Mouse (Mus musculus) embryonic facial prominence, embryonic 15.5 days (tissue): ENCODE measurements at regions not wholly inside any gene's neighbourhood (a gene's known extent, or its start where the extent isn't known, plus 50 kb on each side); places are given as distances from the start of the nearest gene placed in this dataset.
A peak's percentile ranks its signal among the peaks of the same experiment; 100 is the strongest.

Experiments used
- ATAC-seq: fragments of 200-750 bp; cut with Nextera tagmentation; 2 replicates; pipeline ENCODE4 v1.8.0; 2017; ENCODE audit warnings: low read depth, moderate TSS enrichment; ENCODE audit not compliant: insufficient number of reproducible peaks, low FRiP score, low TSS enrichment
- H3K27ac ChIP-seq: fragments of 300-500 bp; sonication (generic); replicated peaks from 2 replicates; pipeline ENCODE4 v1.5.1; 2015; ENCODE audit warnings: mild to moderate bottlenecking, inconsistent platforms
- H3K27me3 ChIP-seq: fragments of 300-500 bp; sonication (generic); 2 replicates; pipeline ENCODE4 v1.6.1; 2015; ENCODE audit warnings: inconsistent platforms
- H3K36me3 ChIP-seq: fragments of 300-500 bp; sonication (generic); 2 replicates; pipeline ENCODE4 v1.6.1; 2015; ENCODE audit warnings: mild to moderate bottlenecking, inconsistent platforms
- H3K4me1 ChIP-seq: fragments of 300-500 bp; sonication (generic); 2 replicates; pipeline ENCODE4 v1.6.1; 2015; ENCODE audit warnings: inconsistent platforms
- H3K4me2 ChIP-seq: fragments of 300-500 bp; sonication (generic); replicated peaks from 2 replicates; pipeline ENCODE4 v1.6.1; 2015; ENCODE audit warnings: mild to moderate bottlenecking, inconsistent platforms
- H3K4me3 ChIP-seq: fragments of 300-500 bp; sonication (generic); replicated peaks from 2 replicates; pipeline ENCODE4 v1.5.1; 2015; ENCODE audit warnings: mild to moderate bottlenecking, inconsistent platforms
- H3K9ac ChIP-seq: fragments of 300-500 bp; sonication (generic); 2 replicates; pipeline ENCODE4 v1.6.1; 2015; ENCODE audit warnings: inconsistent platforms
- H3K9me3 ChIP-seq: fragments of 300-500 bp; sonication (generic); replicated peaks from 2 replicates; pipeline ENCODE4 v1.6.1; 2016; ENCODE audit warnings: inconsistent platforms
- WGBS: fragments of 180-500 bp; shearing (Covaris S2); methylation state at CpG from one replicate; pipeline ENCODE4 v1.1.7; 2015; 5-methylcytosine and 5-hydroxymethylcytosine counted together

DNA sequence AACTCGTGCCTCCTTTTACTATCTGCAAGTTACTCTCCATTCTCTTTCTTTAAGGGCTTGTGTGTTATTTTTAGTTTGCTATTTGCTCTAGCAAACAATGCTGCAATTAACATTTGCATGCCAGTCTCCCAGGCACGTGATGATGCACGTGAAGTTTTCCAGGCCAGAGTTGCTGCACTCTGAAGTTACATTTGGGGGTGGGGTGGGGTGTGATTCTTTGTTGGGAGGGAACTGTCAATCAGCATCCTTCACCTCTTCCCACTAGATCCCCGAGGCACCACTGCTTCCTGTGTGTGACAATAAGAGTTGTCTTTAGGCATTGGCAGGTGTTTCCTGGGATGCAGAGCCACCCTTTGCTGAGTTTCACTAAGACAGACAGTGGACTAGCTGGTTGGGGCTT is 90.6 kb upstream of the Mkln1 start:
- 20% methylated on average over 4 of the region's 4 CpGs for WGBS
- H3K27ac ChIP-seq = no peak overlapping the region
- H3K27me3 ChIP-seq = no peaks in the 10 kb centered on the region

DNA sequence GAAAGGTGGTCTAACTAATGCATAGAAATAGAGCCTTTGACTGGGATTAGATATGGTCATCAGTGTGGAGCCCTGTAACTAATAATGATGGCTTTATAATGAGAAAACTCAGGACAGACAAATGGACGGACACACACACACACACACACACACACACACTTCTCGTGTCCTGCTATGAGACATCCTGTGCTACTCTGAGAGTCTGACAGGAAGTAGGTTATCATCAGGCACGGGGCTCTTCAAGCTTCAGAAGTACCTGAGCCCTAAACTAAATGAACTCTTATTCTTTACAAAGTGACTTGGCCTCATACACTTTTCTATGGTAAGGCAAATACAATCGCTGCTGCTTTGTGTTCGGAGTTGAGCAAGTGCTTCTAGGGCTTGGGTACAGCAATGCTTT is 87.9 kb upstream of the Mkln1 start:
- Histone ChIP-seq H3K4me2 (no peak overlapping the region), H3K4me3 (no peak overlapping the region), H3K9ac (no peak overlapping the region), H3K36me3 (no peaks in the 10 kb centered on the region), H3K4me1 (no peaks in the 10 kb centered on the region), H3K9me3 (no peaks in the 10 kb centered on the region), H3K27ac (no peak overlapping the region), H3K27me3 (no peaks in the 10 kb centered on the region)
- WGBS = 76% methylated on average over 5 of the region's 5 CpGs
- ATAC-seq = no peak

More for the DNA sequence above, 90.6 kb upstream of the Mkln1 start:
- H3K9me3 ChIP-seq = no peaks in the 10 kb centered on the region
- H3K9ac ChIP-seq = no peak overlapping the region
- H3K4me3 ChIP-seq = no peak overlapping the region
- no peaks in the 10 kb centered on the region for H3K4me1 ChIP-seq
- H3K36me3 ChIP-seq = no peaks in the 10 kb centered on the region
- no peak overlapping the region for H3K4me2 ChIP-seq
- ATAC-seq = no peak

DNA sequence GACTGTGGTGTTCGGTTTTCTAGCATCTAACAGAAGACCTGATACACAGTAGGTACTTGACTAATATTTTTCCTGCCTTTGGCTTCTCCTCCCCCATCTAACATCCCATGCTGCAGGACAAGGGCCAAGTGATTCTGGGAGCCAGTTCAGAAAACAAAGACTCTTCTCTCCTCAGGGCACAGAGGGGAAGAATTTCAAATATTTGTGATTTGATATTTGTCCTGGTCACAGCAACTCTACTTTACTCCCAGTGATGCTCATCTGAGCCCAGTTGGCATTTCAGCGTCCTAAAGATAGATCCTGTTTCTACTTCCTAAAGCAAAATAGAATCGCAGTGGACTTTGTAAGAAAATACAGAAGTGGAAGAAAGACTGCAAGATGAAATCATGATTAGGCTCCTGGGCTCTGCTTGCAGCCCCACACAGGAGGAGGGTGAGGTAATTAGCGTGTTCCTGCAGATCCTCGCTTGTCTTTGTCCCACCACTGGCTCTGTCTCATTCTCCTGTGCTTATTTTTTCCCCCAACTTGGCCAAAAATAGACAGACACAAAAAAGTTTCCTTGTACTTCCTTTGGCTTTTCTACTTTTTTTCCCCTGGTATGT is 84.6 kb upstream of the Mkln1 start:
- H3K36me3 ChIP-seq = no peaks in the 10 kb centered on the region

DNA sequence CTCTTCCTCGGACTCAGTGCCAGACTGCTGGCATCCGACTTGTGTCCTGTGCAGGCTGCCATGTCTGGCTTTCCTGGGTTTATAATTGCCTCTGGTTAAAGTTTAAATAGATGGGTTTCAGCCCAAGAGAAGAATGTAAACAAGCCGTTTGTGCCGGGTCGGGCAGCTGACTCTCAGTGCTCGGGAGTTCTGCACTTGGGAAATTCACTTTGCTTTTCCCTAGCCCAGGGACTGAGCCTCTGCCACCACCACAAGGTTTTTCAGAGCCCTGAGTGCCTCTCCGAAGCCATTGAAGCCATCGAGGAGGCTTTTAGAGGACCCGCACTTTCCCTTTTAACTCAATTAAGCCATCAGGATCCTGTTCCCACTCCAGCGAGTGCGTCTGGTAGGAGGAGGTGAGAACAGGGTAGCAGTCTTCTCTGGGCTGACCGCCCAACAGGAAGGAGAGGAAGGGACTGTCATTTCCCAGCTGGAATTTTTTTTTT is 80.8 kb upstream of the Mkln1 start:
- WGBS = 7% methylated on average over 12 of the region's 12 CpGs

More for the DNA sequence above, 84.6 kb upstream of the Mkln1 start:
- ATAC-seq = no peak
- no peak overlapping the region for H3K4me3 ChIP-seq
- peaks cover 14% of the 10 kb centered on the region for H3K4me1 ChIP-seq
- WGBS = 37% methylated on average over 5 of the region's 5 CpGs
- no peak overlapping the region for H3K9ac ChIP-seq
- H3K4me2 ChIP-seq = no peak overlapping the region
- H3K27ac ChIP-seq = no peak overlapping the region
- no peaks in the 10 kb centered on the region for H3K9me3 ChIP-seq
- no peaks in the 10 kb centered on the region for H3K27me3 ChIP-seq

DNA sequence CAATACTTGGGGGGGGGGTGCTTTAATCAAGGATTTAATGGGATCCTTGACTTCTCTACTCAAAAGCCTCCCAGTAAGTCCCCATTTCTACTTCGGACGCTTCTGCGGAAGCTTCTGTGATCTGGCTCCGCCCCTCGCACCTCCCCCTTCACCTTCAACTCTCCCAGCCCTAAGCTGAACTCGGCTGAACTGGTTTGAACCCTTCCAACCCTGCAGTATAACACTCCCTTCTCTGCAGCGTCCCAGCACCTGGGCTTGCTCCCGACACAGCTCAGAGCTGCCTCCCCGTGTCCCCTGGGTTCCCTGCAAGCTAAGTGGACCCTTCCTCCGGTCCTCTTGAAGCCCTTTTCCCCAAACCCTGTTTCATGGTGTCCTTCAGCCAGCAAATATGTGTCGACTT is 80.0 kb upstream of the Mkln1 start:
- Histone ChIP-seq H3K9ac (no peak overlapping the region), H3K4me3 (peak overlapping the region; percentile 15), H3K9me3 (no peaks in the 10 kb centered on the region), H3K36me3 (no peaks in the 10 kb centered on the region), H3K27ac (no peak overlapping the region), H3K27me3 (no peaks in the 10 kb centered on the region), H3K4me1 (peaks cover 14% of the 10 kb centered on the region), H3K4me2 (peak overlapping the region; percentile 35)
- no peak for ATAC-seq
- WGBS = 6% methylated on average over 11 of the region's 11 CpGs

More for the DNA sequence above, 80.8 kb upstream of the Mkln1 start:
- ATAC-seq = 0 out of 2 replicates have a peak, but pooled peaks have one; percentile 51
- H3K4me2 ChIP-seq = peak overlapping the region; percentile 35
- peak overlapping the region; percentile 15; the same call in 1 of the 2 replicates for H3K4me3 ChIP-seq
- peaks cover 14% of the 10 kb centered on the region for H3K4me1 ChIP-seq
- peak overlapping the region; percentile 11; the same call in 1 of the 2 replicates for H3K27ac ChIP-seq
- H3K27me3 ChIP-seq = no peaks in the 10 kb centered on the region
- H3K9ac ChIP-seq = no peak overlapping the region
- no peaks in the 10 kb centered on the region for H3K36me3 ChIP-seq
- no peaks in the 10 kb centered on the region for H3K9me3 ChIP-seq

DNA sequence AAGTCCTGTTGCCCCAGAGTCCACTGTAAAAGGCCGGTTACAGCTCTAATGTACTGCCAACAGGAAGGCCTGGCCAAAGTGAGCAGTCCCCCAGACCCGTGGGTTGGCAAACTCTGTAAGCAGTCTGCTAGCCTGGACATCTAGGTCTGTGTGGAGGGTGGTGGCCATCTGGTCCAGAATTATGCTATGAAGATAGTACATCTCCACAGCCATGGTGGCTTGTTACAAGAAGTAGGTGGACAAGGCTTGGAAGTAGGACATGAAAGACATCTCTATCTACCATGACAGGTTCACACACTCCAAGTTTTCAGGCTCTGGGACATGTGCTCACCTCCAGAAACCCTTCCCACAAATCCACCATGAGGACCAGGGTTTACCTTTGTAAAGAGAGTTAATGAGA is 79.1 kb upstream of the Mkln1 start:
- no peak overlapping the region for H3K4me3 ChIP-seq
- H3K4me2 ChIP-seq = no peak overlapping the region
- no peaks in the 10 kb centered on the region for H3K27me3 ChIP-seq
- no peak overlapping the region for H3K9ac ChIP-seq
- no peaks in the 10 kb centered on the region for H3K36me3 ChIP-seq
- H3K27ac ChIP-seq = no peak overlapping the region
- H3K4me1 ChIP-seq = peaks cover 14% of the 10 kb centered on the region
- H3K9me3 ChIP-seq = no peaks in the 10 kb centered on the region
- WGBS = 79% methylated on average over 2 of the region's 2 CpGs
- ATAC-seq = no peak

DNA sequence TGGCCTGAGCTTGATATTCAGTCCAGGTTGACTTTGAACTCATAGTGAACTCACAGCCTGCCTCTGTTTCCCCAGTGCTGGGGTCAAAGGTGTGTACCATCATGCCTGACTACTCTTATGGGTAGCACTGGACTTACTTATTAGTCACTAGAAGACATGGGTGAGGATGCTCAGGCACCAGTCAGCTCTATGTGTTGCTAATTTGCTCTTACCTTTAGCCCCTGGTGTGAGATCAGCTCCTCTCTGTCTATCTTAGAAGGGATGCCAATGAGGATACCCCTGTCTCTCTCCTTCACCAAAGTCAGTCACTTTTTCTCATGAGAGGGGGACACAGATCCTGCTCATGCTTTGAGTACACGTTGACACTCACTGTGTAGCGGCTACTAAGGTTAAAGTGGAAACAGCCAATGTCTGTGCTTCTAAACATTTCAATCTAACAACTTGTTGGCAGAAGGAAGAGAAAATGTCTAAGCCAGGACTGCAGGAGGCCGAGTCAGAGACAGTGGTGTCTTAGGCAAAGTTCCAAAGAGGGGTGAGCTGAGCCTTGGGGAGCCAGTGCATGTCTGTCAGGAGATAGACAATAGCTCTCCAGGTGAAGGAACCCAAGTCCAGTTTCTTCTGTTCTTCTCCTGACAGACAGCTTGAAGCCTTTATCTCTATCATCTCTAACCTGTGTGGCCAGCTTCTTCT is 78.2 kb upstream of the Mkln1 start:
- H3K4me1 ChIP-seq = peaks cover 14% of the 10 kb centered on the region
- no peak overlapping the region for H3K4me2 ChIP-seq
- no peaks in the 10 kb centered on the region for H3K9me3 ChIP-seq
- no peak overlapping the region for H3K27ac ChIP-seq
- H3K9ac ChIP-seq = no peak overlapping the region
- no peaks in the 10 kb centered on the region for H3K36me3 ChIP-seq
- H3K27me3 ChIP-seq = no peaks in the 10 kb centered on the region
- ATAC-seq = no peak
- no peak overlapping the region for H3K4me3 ChIP-seq
- WGBS = 74% methylated on average over 3 of the region's 3 CpGs

DNA sequence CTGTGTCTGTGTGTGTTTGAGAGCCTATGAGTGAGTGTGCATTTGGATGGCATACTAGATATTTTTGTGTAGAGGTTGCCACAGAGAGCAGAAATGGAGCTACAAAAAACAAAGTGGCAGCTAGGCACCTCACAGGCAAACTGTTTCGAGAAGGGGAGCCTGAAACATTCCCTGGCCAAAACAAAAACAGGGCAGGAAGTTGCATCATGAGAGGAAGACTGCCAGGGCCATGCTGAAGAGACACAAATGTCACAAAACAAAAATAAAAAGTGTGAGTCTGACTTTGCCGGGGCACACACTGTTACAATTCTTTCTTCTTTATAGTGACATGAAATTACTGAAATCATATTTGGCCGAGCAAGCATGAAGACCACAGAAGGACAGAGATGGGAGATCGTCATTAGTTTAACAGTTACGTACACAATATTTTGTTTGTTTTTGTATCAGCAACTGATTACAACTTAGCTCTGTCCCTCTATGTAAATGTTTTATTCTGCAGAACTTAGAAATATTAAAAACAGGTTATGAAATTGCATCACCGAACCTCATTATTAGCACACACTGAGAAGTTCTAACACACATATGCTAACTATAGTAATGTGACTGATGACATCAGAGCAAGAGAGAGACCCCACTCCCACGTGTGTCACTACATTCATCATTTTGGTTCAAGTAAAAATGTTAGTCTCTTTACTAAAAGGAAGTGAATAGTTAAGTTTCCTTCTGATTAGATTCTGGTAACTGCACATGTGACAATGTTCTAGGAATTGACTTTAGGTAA is 77.3 kb upstream of the Mkln1 start:
- Histone ChIP-seq H3K9me3 (no peaks in the 10 kb centered on the region), H3K4me2 (no peak overlapping the region), H3K27me3 (no peaks in the 10 kb centered on the region), H3K4me3 (no peak overlapping the region), H3K27ac (no peak overlapping the region), H3K9ac (no peak overlapping the region), H3K4me1 (peaks cover 14% of the 10 kb centered on the region), H3K36me3 (no peaks in the 10 kb centered on the region)
- 69% methylated on average over 7 of the region's 7 CpGs for WGBS
- no peak for ATAC-seq

DNA sequence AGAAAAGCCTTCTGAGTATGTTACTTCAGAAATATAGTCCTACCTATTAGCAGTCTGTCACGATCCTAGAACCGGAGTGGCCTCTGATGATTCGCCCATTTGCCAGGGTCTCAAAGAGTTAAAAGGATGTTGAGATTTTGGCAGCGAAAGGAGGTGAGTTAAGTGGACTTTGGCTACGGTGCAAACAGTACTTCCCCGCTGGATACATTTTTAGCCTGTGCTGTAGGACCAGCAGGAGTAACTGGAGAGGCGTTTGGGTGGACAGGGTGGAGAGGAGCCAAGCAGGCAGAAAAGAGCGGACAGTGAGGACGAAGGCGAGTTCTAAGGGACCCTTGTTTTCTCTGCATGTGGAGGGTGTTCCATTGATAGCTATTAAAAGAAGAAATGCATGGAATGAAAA is 76.6 kb upstream of the Mkln1 start:
- Histone ChIP-seq H3K4me3 (no peak overlapping the region), H3K27ac (no peak overlapping the region), H3K27me3 (no peaks in the 10 kb centered on the region), H3K36me3 (no peaks in the 10 kb centered on the region), H3K9ac (no peak overlapping the region), H3K9me3 (no peaks in the 10 kb centered on the region), H3K4me2 (no peak overlapping the region), H3K4me1 (peaks cover 14% of the 10 kb centered on the region)
- no peak for ATAC-seq
- WGBS = 49% methylated on average over 10 of the region's 10 CpGs

DNA sequence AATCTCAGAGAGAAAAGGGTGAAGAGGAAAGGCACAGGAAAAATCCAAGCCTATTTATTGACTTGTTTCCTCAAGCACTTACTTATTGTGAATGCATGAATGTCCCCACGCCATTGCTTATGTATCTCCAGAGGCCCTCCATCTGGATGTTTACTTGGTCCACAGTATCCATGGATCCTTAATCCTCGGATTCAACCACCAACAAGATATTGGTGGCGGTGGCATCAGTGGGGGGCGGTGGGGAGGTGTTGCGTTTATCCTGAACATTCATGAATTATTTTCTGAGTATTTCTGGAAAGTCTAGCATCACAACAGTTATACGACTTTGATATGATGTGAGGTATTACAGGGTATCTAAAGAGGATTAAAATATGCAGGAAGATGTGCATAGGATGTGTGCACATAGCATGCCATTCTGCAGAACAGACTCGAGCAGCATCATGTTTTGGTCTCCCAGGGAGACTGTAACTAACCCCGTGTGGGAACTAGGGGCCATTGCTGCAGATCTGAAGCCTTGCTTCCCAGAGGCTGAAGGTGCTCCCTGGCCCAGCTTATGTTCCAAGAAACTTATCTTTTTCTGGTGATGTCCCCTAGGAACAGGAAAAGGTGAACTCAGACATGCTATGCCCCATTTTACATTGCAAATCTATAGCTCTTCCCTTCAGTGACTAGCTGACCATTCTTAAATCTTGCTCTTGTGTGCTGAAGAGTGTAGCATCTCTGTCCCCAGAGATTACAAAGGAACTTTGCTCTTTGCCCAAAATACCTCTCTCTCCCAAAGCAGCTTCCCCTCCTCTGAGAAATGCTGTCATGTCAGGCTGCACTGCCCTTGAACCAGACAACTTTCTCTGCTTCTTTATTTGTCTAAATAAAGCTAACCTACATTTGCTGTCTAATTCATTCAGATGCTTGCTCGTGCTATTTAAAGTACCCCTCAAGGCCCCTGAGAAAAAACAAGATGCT is 75.0 kb upstream of the Mkln1 start:
- Histone ChIP-seq H3K36me3 (no peaks in the 10 kb centered on the region), H3K27me3 (no peaks in the 10 kb centered on the region), H3K4me2 (no peak overlapping the region), H3K9ac (no peak overlapping the region), H3K9me3 (no peaks in the 10 kb centered on the region), H3K27ac (no peak overlapping the region), H3K4me3 (no peak overlapping the region), H3K4me1 (peaks cover 2% of the 10 kb centered on the region; the same call in 1 of the 2 replicates)
- ATAC-seq = no peak
- 64% methylated on average over 9 of the region's 9 CpGs for WGBS
